Mouse (Mus musculus) heart, embryonic 15.5 days (tissue): Measurements from ENCODE around the gene Zbtb8a. TPM values are rescaled to one million over a fixed set of nuclear protein-coding genes. Genes with fewer than 3 reads are reported as not detected.

ENCODE experiments used
- ATAC-seq: fragments of 200-750 bp; cut with Nextera tagmentation; replicated peaks from 2 replicates; pipeline ENCODE4 v1.8.0; 2017; ENCODE audit warnings: low read depth, moderate TSS enrichment; ENCODE audit not compliant: insufficient number of reproducible peaks, insufficient read depth, low FRiP score
- H3K27ac ChIP-seq: fragments of 300-500 bp; sonication (generic); 2 replicates; pipeline ENCODE4 v1.5.1; 2015; ENCODE audit warnings: mild to moderate bottlenecking, inconsistent platforms
- H3K27me3 ChIP-seq: fragments of 300-500 bp; sonication (generic); 2 replicates; pipeline ENCODE4 v1.6.1; 2015; ENCODE audit warnings: inconsistent platforms
- H3K36me3 ChIP-seq: fragments of 300-500 bp; sonication (generic); 2 replicates; pipeline ENCODE4 v1.6.1; 2015; ENCODE audit warnings: mild to moderate bottlenecking, inconsistent platforms
- H3K4me1 ChIP-seq: fragments of 300-500 bp; sonication (generic); replicated peaks from 2 replicates; pipeline ENCODE4 v1.6.1; 2015; ENCODE audit warnings: inconsistent platforms
- H3K4me2 ChIP-seq: fragments of 300-500 bp; sonication (generic); 2 replicates; pipeline ENCODE4 v1.6.1; 2015; ENCODE audit warnings: inconsistent platforms, mild to moderate bottlenecking, moderate library complexity
- H3K4me3 ChIP-seq: fragments of 300-500 bp; sonication (generic); 2 replicates; pipeline ENCODE4 v1.5.1; 2015; ENCODE audit warnings: mild to moderate bottlenecking, inconsistent platforms
- H3K9ac ChIP-seq: fragments of 300-500 bp; sonication (generic); 2 replicates; pipeline ENCODE4 v1.6.1; 2015; ENCODE audit warnings: mild to moderate bottlenecking, inconsistent platforms
- H3K9me3 ChIP-seq: fragments of 300-500 bp; sonication (generic); replicated peaks from 2 replicates; pipeline ENCODE4 v1.6.1; 2016; ENCODE audit warnings: inconsistent platforms
- WGBS: fragments of 180-500 bp; shearing (Covaris S2); methylation state at CpG from one replicate; pipeline ENCODE4 v1.1.7; 2015; ENCODE audit warnings: mixed read lengths; 5-methylcytosine and 5-hydroxymethylcytosine counted together
- polyA plus RNA-seq: library from polyadenylated mRNA; unstranded; fragments of >200 nt; fragmentation: Nextera tagmentation; extraction: Ambion mirVana; gene quantifications from 2 replicates; pipeline ENCODE4 v1.2.1, GENCODE M21; 2015

Gene Zbtb8a
- polyA plus RNA-seq, 1 experiment from 2014 or later = 11.0 TPM

DNA sequence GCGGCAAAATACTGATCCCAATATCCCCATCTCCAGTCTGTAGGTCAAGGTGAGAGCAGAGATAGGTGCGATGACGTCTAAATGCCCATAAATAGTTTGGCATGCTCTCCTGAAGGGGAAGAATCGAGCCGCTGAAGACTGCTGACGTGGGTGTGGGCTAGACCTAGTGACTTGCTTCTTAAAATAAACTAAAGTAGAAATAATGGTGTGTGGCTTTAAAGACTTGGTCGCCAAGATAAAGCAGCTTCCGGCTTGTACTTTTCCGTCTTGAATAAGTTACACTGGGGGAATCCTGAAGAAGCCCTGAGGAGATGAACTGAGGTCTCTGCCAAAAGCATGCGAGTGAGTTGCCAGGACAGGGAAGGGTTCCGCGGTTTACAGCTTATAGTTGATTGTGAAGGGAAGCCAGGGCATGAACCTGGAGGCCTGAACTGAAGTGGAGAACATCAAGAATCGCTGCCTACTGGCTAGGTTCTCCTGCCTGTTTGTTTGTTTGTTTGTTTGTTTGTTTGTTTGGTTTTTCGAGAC, 12.4 kb upstream of the Zbtb8a start:
- Histone ChIP-seq H3K36me3 (no peaks in the 10 kb centered on the region), H3K4me1 (no peaks in the 10 kb centered on the region), H3K27ac (no peak overlapping the region), H3K27me3 (no peaks in the 10 kb centered on the region), H3K9ac (no peak overlapping the region), H3K9me3 (no peaks in the 10 kb centered on the region), H3K4me2 (no peak overlapping the region), H3K4me3 (no peak overlapping the region)
- 68% methylated on average over 14 of the region's 14 CpGs for WGBS
- no peak for ATAC-seq

DNA sequence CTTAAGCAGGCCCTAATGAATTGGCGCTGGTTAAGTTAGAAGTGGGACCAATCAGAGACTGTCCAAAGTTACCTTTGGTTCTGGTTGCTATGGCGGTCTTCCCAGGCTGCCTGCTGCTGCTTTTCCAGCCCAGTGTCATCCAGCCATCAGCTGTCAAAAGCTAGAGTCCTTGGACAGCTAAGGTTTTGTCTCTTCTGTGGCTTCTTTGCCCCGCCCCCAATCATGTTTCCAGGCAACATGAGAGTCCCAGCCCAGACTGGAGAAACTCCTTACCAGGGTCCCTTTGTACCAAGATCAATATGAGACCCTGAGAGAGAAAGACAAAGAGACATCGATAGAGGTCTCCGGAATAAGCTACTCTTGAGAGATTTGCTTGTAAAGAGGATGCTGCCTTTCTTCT, 10.5 kb upstream of the Zbtb8a start:
- WGBS = 80% methylated on average over 5 of the region's 5 CpGs
- H3K4me1 ChIP-seq = no peaks in the 10 kb centered on the region; the same call in 1 of the 2 replicates
- no peaks in the 10 kb centered on the region for H3K27me3 ChIP-seq
- ATAC-seq = no peak
- no peak overlapping the region for H3K4me2 ChIP-seq
- H3K27ac ChIP-seq = no peak overlapping the region
- H3K4me3 ChIP-seq = no peak overlapping the region
- H3K36me3 ChIP-seq = no peaks in the 10 kb centered on the region
- H3K9ac ChIP-seq = no peak overlapping the region
- H3K9me3 ChIP-seq = no peaks in the 10 kb centered on the region

DNA sequence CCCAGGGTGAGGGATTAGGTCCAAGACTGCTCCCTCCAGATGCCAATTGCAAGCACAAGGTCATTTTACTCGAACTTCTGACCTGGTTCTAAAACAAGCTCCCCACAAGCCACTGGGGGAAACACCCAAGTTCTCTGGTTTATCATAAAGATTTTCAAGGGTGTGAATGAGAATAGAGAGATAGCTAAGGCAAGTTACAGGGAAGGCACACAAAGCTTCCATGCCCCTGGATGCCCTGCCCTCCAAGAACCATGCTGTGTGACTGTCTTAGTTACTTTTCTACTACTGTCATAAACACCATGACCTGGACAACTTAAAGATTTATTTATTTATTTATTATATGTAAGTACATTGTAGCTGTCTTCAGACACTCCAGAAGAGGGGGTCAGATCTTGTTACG, 9.1 kb upstream of the Zbtb8a start:
- ATAC-seq = no peak
- Histone ChIP-seq H3K4me3 (no peak overlapping the region), H3K27ac (no peak overlapping the region), H3K27me3 (no peaks in the 10 kb centered on the region), H3K9me3 (no peaks in the 10 kb centered on the region), H3K36me3 (no peaks in the 10 kb centered on the region), H3K4me2 (no peak overlapping the region), H3K4me1 (no peaks in the 10 kb centered on the region; the same call in 1 of the 2 replicates), H3K9ac (no peak overlapping the region)
- WGBS = 63% methylated on average over 2 of the region's 2 CpGs

DNA sequence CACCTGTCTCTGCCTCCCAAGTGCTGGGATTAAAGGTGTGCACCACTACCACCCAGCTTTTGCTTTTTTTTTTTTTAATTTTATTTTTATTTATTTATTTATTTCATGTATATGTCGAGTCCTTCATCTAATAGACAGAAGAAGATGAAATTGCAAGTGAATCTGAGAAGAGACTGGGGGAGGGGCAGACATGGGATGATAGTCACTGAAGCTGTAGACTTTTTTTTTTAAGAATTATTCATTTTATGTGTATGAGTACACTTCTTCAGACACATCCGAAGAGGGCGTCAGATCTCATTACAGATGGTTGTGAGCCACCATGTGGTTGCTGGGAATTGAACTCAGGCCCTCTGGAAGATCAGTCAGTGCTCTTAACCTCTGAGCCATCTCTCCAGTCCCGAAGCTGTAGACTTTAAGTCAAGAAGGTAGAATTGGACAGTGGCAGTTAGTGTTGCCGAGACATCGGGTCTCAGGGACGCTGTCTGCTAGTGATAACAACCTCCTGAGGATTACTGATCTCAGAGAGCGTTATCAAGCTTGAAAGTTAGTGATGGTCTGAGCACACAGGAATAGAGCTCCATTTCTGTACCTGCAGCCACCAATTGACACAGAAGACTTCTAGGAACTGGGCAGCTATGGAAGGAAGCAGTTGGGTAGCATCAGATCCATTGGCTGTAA, 8.5 kb upstream of the Zbtb8a start:
- no peak overlapping the region for H3K4me2 ChIP-seq
- no peaks in the 10 kb centered on the region for H3K9me3 ChIP-seq
- H3K4me1 ChIP-seq = no peaks in the 10 kb centered on the region; the same call in 1 of the 2 replicates
- no peak overlapping the region for H3K27ac ChIP-seq
- H3K4me3 ChIP-seq = no peak overlapping the region
- H3K36me3 ChIP-seq = no peaks in the 10 kb centered on the region
- H3K9ac ChIP-seq = no peak overlapping the region
- WGBS = 72% methylated on average over 8 of the region's 8 CpGs
- no peaks in the 10 kb centered on the region for H3K27me3 ChIP-seq
- ATAC-seq = no peak

DNA sequence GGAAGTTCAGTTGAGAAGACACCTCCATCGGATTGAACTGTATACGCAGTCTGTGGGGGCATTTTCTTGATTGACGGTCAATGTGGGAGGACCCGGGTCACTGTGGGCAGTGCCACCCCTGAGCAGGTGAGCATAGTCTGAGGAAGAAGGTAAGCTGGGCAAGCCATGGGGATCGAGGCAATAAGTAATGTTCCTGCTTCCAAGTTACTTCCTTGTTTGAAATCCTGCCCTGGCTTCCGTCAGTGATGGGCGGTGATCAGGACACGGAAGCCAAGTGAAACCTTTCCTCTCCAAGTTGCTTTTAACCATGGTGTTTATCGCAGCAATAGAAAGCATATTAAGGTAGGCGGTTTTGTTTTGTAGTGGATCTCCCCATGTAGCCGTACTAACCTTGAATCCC, 7.8 kb upstream of the Zbtb8a start:
- ATAC-seq = no peak
- no peak overlapping the region for H3K4me3 ChIP-seq
- no peak overlapping the region for H3K27ac ChIP-seq
- H3K9me3 ChIP-seq = no peaks in the 10 kb centered on the region
- no peak overlapping the region for H3K9ac ChIP-seq
- H3K4me2 ChIP-seq = no peak overlapping the region
- H3K27me3 ChIP-seq = no peaks in the 10 kb centered on the region
- H3K36me3 ChIP-seq = no peaks in the 10 kb centered on the region
- WGBS = 82% methylated on average over 11 of the region's 11 CpGs
- no peaks in the 10 kb centered on the region; the same call in 1 of the 2 replicates for H3K4me1 ChIP-seq

DNA sequence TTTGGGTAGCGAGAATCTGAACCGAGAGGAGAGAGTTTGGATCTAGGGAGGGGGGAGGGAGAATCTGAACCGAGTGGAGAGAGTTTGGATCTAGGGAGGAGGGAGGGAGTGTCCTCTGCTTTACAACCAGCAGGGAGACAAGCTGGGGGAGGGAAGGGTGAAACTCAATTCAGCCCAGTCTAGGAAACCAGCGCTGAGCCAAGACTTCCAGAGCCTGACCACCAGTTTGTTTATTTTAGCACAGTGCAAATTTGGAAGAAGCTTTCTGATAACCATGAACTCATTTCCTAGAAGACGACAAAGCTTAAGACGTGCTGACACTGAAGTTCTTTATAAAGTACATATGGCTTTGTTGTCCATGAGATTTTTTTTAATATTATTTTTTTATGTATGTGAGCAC, 6.5 kb upstream of the Zbtb8a start:
- H3K4me1 ChIP-seq = no peaks in the 10 kb centered on the region; the same call in 1 of the 2 replicates
- 0 out of 2 replicates have a peak, but pooled peaks cover 4% of the 10 kb centered on the region for H3K27me3 ChIP-seq
- H3K36me3 ChIP-seq = no peaks in the 10 kb centered on the region
- peak; percentile 60; the same call in 1 of the 2 replicates for ATAC-seq
- H3K9ac ChIP-seq = no peak overlapping the region
- no peaks in the 10 kb centered on the region for H3K9me3 ChIP-seq
- 18% methylated on average over 6 of the region's 6 CpGs for WGBS
- H3K27ac ChIP-seq = peak overlapping the region; percentile 50; the same call in 1 of the 2 replicates
- no peak overlapping the region for H3K4me3 ChIP-seq
- H3K4me2 ChIP-seq = no peak overlapping the region

DNA sequence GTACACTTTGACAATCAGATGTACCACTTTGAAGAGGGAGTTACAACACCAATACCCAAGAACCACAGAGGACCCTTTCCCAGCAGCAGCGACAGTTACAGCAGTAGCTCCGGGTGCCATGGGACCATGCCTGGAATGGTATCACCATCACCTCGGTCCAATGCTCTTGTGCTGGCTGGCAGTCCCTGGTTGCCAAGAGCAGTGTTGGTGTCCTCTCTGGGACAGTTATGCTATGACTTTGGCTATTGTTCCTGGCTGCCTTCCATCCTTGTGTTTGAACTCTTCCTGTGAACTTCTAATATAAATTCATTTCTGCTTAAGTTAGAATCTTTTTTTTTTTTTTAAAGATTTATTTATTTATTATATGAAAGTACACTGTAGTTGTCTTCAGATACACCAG, 5.7 kb upstream of the Zbtb8a start:
- Histone ChIP-seq H3K4me2 (no peak overlapping the region), H3K9ac (no peak overlapping the region), H3K4me3 (no peak overlapping the region), H3K36me3 (no peaks in the 10 kb centered on the region), H3K27me3 (0 out of 2 replicates have a peak, but pooled peaks cover 4% of the 10 kb centered on the region), H3K27ac (no peak overlapping the region), H3K4me1 (no peaks in the 10 kb centered on the region; the same call in 1 of the 2 replicates), H3K9me3 (no peaks in the 10 kb centered on the region)
- WGBS = 85% methylated on average over 3 of the region's 3 CpGs
- no peak for ATAC-seq

DNA sequence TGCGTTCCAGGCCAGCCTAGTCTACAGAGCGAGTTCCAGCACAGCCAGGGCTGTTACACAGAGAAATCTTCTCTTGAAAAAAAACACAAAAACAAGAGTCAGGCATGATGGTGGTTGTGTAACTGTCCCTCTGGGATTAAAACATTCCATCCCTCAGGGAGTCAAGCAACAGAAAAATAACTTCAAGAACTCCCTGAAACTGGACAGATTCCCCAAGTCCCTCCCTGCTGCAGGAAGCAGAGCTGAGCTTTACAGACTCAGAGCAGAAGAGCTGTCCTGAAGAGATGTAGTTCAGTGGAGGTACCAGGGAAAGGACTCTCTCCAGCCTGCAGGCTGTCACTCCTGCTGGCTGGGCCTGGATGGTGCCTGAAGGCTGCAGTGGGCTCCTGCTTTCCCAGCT, 4.6 kb upstream of the Zbtb8a start:
- Histone ChIP-seq H3K9me3 (no peaks in the 10 kb centered on the region), H3K4me3 (no peak overlapping the region), H3K27me3 (0 out of 2 replicates have a peak, but pooled peaks cover 4% of the 10 kb centered on the region), H3K36me3 (no peaks in the 10 kb centered on the region), H3K9ac (no peak overlapping the region), H3K27ac (no peak overlapping the region), H3K4me1 (peaks cover 2% of the 10 kb centered on the region; the same call in 1 of the 2 replicates), H3K4me2 (no peak overlapping the region)
- WGBS = 77% methylated on average over 2 of the region's 2 CpGs
- no peak for ATAC-seq

DNA sequence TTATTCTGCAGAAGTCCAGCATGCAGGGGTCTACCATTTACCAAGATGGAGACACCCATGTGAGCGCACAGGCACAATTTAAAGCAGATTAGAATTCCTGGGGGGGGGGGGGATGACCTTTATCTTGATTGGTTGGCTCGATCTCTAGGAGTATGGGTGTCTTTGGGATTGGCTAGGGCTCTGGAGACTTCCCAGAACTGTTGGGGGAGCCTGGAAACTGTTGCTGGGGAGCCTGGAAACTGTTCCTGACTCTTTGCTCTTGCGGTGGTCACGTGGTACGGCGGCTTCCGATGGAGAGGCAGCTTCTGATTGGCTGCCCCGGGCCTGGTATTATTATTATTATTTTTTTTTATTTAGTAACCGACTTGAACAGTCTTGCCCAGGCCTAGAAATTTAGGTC, 4.1 kb upstream of the Zbtb8a start:
- Histone ChIP-seq H3K4me3 (no peak overlapping the region), H3K9ac (no peak overlapping the region), H3K27me3 (0 out of 2 replicates have a peak, but pooled peaks cover 4% of the 10 kb centered on the region), H3K36me3 (no peaks in the 10 kb centered on the region), H3K4me2 (no peak overlapping the region), H3K9me3 (no peaks in the 10 kb centered on the region), H3K27ac (no peak overlapping the region), H3K4me1 (peaks cover 2% of the 10 kb centered on the region; the same call in 1 of the 2 replicates)
- ATAC-seq = no peak
- 81% methylated on average over 9 of the region's 9 CpGs for WGBS

DNA sequence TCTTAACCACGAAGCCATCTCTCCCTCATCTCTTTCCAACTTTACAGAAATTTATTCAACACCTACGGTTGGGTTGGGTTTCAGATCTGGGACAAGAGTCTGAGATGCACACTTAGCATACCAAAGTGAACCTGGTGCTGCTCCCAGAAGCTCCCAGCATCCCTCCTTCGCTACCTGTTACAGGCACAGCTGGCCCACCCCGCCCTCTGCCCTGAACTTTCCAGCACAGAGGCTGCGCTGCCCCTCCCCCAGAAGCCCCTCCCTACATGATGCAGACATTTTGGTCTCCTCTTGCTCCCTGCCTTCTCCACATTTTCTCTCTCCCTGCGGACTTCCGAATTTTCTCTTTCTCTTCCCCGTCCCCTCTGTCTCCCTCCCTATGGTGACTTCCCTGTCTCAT, 3.2 kb upstream of the Zbtb8a start:
- no peak overlapping the region for H3K4me2 ChIP-seq
- WGBS = 76% methylated on average over 8 of the region's 8 CpGs
- no peak overlapping the region for H3K4me3 ChIP-seq
- no peak overlapping the region for H3K9ac ChIP-seq
- H3K27ac ChIP-seq = no peak overlapping the region
- no peak for ATAC-seq
- no peaks in the 10 kb centered on the region for H3K36me3 ChIP-seq
- no peaks in the 10 kb centered on the region for H3K9me3 ChIP-seq
- H3K27me3 ChIP-seq = 0 out of 2 replicates have a peak, but pooled peaks cover 4% of the 10 kb centered on the region
- peaks cover 2% of the 10 kb centered on the region for H3K4me1 ChIP-seq

DNA sequence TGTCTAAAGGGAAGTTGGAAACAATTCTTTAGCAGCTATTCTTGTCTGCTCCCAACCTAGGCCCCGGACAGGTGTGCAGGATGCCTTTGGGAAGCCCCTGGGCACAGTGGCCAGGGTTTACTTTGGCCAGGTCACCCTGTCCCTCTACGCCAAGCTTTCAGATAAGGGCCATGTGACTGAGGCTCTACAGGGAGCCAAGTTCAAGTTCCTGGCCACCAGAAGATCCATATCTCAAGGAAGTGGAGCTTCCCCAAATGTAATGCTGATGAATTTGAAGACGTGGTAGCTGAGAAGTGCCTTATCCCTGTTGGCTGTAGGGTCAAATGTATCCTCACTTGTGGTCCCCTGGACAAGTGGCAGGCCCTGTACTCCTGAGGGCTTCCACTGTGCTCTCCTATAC, 1.9 kb upstream of the Zbtb8a start:
- Histone ChIP-seq H3K9me3 (no peaks in the 10 kb centered on the region), H3K27ac (no peak overlapping the region), H3K4me3 (no peak overlapping the region), H3K4me2 (no peak overlapping the region), H3K4me1 (peaks cover 2% of the 10 kb centered on the region), H3K36me3 (no peaks in the 10 kb centered on the region), H3K27me3 (0 out of 2 replicates have a peak, but pooled peaks cover 4% of the 10 kb centered on the region), H3K9ac (no peak overlapping the region)
- WGBS = 68% methylated on average over 3 of the region's 3 CpGs
- ATAC-seq = no peak
